Mouse (Mus musculus): ENCODE measurements around the gene Kcnip4.

GRCm38 (mm10) chr5:49529362-49529761, 4.7 kb upstream of the Kcnip4 start:
- TF ChIP-seq CTCF (IDR thresholded peaks at IDR 0.05; ENCODE audit: extremely low read depth, insufficient read depth, insufficient read length, insufficient replicate concordance) (no peak), POLR2A (IDR thresholded peaks at IDR 0.05; ENCODE audit: low read depth, low read length) (no peak)
